Mouse (Mus musculus) thymus, postnatal 25 days (tissue): Measurements from ENCODE around the gene Cacng2.
"Not testable (repeated sequence)": the region's sequence is repeated elsewhere in the genome, so short reads cannot be mapped to it uniquely, and the experiment has no call there.

Experiments used
- DNase-seq: peaks from one replicate; pipeline ENCODE4 v3.0.0; 2022

The Cacng2 gene

DNA sequence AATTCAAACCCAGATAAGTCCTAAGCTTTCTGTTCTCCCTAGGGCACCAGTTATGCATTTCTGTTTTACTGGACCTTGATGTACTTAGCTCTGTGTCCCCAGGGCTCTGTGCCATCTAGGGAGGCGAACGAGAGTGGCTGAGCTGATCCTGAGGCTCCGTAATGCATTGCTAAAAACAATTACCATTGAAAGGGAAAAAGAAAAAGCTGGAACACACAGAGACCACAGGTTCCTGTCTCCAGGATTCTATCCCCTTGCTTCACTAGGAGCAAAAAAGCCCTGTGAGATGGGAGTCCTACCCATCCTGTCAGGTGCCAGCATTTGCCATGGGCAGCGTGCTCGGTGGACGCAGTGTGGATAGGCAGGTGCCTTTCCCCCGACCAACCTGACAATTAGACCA lies 38.4 kb downstream of the Cacng2 start:
- DNase-seq = no peak

DNA sequence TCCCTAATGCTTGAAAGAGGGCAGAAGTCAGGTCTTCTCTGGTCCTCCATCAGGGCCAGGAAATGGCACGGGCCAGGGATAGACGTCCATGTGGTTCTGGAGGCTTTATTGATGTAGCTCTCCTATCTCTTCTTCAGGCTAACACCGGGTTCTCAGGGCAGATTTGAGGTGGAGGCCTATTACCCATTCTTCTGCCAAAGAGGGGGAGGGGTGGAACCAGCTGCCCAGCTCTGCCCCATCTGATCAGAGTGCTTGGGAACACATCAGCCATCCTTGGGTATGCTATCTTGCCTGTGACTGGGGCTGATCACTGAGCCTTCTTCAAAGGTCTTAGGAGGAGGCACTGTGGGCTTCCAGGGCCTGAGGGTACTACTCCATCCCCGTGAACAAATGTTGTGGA lies 39.5 kb downstream of the Cacng2 start:
- no peak for DNase-seq

DNA sequence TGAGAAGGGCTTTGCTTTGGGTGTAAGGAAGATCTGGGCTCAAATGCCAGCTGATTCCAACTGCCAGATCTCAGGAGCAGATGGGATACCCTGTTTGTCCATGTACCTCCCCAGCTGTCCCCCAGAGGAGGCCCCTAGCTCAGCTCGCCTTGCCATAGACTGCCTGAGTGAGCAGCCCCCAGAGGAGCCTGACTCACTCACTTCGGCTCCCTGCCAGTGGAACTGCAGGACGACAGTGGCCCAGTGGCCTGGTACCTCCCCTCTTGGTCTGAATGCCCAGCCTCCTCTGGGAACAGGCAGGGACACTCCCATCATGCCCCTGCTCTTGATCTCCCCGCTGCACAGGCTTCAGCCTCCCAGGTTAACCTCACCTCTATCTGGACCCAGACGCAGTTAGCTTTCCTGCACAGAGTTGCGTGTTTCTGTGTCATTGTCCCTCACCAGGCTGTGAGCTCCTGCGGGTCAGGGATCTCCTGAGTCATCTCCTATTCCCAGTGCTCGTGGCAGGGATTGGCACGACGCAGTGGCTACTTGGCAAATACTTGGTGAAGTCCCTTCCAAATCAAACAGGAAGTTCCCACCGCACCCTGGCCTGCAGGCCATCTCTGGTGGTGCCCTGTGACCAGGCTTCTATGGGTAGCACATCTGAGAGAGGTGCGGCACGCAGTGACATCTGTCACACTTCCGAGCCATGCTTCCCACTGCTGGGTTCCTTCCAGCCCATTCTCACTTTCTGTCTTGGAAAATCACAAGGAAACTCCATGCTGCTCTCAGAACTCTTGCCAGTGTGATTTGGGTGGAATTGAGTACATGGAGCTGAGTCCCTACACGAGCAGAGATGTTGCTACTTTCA lies 40.8 kb downstream of the Cacng2 start:
- no peak for DNase-seq

DNA sequence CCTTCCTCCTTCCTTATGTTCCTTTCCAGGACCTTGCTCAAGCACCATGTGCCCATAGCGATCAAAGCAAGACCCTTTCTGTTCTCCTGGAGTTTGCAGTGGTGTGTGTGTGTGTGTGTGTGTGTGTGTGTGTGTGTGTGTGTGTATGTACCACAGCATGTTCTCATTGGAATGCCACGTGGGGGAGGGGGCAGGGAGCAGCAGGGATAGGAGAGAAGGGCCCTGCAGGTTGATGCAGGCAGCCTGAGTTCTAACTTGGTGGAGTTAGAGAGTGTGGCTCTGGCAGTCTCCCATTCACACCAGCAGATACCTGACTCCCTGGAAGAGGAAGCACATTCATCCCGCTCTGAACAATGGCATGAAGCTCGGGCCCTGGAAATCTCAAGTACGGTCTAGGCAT lies 41.6 kb downstream of the Cacng2 start:
- no peak for DNase-seq

DNA sequence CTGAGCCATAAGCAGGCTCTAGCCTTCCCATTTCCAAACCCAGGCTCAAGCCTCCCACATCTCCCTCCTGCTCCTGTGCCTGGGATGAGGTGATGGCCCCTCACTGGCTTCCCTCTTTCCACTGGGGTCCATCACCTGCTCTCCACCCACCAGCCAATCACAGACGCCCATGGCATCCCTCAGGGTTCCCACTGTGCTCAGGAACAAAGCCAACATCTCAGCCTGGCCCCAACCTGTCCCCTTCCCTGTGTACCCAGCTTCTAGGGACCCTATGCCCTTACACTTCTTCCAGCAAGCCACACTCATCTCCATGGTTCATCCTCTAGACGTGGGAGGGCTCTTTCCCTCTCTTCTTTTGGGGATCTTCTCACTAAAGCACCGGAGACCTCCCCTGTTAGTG lies 43.9 kb downstream of the Cacng2 start:
- DNase-seq = no peak

DNA sequence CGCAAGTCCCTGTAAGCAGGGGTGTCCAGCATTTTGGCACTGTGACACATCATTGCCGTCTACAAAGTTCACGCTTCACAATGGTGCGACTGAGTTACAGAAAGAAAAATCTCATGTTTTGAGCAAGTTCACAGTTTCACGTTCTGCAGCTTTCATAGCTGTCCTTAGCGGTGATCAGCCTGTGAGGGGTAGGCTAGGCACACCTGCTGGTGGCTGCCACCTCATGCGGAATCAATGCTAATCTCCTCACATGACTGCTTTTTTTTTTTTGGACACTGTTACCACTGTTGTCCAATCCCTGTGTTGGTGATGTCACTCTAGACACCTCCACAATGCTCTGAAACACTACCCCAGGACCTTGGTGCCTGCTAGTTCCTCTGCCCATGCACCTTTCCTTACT lies 46.7 kb downstream of the Cacng2 start:
- no peak for DNase-seq

DNA sequence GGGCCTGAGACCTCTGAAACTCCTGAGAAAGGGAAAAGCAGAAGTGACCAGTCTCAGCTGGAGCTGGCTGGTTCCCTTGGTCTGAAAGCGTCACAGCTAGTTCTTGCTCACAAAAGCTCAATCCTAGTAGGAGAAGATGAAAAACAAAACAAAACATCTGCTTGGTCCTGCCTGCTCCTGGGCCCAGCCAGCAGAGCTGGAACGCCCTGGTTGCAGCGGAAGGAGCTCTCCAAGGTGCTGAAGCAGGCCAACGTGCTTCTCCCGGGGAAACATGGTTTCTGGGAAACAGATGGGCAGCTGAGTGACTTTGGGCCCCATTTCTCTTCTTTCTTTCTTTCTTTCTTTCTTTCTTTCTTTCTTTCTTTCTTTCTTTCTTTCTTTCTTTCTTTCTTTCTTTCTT lies 53.4 kb downstream of the Cacng2 start:
- peak; percentile 40 for DNase-seq

DNA sequence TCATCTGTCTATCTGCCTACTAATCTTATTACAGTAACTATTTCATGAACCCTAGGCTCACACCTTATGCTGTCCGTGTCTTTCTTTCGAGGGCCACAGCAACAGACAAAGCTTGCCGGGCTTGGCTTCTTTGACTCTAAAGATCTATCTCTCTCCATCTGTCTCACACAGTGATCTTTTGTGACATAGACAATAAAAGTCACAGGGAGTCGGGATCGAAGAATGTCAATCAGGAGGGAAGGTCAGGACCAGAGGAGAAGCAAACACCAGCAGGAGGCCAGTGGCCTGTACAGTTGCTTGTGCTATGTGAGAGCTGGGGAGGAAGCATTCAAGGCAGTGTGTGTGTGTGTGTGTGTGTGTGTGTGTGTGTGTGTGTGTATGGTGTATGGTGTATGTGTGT lies 54.3 kb downstream of the Cacng2 start:
- no peak for DNase-seq

DNA sequence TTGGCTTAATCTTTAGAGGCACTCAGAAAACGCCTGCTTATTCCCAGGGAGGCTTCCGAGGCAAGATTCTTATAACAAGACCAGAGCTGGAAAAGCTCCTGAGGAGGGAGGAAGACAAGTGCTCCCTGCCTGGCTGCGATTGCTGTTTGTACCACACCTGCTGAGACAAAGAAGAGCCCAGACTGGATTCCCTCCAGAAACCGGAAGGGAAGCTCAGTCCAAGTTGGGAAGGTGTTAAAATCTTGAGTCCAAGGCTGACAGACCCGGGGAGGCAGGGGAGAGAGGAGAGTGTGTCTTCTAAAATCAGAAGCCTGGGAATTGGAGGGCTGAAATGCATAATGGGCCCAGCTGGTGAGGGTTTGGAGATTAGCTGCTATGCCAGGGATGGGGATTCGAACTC lies 55.5 kb downstream of the Cacng2 start:
- no peak for DNase-seq

DNA sequence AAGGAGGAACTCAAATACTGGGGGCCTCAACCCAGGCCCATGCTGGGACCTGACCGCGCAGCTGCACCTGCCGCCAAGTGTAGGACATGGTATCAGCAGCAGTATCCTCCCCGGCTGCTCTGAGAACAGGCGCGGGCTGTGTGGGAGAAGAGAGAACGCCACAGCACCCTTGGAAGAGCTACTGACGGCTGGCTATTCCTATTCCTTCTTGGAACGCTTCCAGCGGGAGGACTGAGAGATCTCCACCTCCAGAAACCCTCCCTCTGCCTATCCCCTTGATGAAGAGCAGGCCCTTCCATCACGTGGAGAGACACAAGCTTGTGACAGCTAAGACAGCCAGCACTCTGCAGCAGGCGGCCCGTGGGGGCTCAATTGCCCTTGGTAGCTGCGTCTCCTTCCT lies 57.4 kb downstream of the Cacng2 start:
- no peak for DNase-seq

DNA sequence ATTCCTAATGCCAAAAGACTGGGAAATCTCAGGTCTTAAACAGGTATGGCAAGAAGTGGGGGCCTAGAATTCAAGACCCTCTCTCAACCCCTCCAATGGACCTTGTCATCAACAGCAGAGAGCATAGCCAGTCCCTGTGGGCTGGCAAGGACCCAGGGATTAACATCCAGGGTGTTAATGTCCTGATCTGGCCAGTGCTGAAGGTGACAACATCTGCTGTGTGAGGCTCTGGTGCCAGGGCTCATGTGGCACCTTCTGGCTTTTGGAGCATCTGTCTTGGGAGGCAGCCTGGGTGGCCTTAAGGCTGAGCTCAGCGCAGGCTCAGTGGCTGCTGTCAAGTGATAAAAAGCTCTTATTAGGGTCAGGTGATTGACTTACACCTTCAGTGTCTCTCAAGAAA lies 62.9 kb downstream of the Cacng2 start:
- no peak for DNase-seq

DNA sequence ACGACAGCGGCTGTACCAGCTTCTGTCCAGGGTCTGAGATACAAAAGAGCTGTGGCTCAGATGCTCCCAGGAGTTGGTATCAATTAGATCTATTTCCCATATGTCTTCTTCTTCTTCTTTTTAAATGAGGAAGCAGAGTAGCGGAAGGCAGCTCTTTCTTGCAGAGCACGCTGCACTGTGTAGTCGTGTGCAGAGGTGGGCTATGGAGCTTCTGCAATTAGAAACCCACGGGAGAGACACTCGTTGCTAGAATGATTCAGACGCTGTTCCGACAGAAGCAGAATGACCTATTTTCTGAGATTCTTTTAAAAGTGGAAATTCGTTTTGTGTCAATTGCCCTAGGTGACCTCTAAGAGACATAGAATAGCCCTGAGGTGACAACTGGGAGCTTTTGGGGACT lies 69.1 kb downstream of the Cacng2 start:
- no peak for DNase-seq

DNA sequence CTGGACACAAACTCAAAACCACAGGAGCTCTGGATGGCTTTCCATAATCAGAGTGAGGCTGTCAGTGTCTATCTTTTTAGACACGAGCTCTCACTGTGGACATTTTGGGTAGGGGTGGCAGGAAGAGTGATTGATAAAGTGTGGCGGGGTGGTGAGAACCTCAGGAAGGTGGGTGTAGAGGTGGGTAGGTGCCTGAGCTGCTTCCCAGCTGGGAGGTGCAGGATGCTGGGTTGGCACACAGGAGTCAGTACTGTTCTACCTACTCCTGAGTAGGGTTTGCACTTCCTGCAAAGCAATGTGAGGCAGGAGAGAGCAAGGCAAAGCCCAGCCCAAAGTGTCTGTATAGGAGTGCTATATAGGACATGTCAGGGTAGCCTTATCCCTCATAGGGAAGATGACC lies 69.9 kb downstream of the Cacng2 start:
- DNase-seq = no peak

DNA sequence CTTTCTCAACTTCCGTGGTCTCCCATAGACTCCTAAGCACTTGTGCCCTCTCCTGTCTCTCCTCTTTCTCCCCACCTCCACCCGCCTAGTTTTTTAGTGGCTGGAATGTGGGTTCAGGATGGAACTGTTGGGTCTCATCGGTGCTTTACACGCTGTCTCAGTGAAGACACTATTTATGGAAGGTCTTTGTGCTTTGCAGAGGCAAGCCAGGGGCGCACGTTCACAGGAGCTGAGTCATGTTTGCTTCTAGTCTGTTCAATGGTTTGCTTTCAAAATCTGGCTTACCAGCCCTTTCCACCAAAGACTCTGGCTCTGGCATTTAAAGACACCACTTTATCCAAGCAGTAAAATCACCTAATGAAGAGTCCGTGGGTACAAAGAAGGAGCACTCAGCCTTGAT lies 74.0 kb downstream of the Cacng2 start:
- no peak for DNase-seq

DNA sequence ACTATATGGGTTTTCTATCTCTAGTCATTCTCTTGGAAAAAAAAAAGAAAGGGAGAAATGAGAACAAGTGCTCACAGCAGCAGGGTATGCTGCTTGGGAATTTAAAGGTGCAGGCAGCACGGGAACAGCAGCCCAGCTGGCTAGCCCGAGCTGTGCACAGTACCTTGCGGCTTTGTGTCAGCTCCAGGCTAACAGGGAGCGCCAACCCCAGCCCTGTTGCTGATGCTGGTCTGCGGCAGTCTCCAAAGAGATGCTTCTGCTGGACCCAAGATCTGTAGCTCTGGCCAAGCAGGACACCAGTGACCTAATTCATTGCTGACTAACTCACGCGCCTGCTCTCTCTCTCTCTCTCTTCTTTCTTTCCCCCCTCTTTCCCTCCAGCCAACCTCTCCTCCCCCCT lies 74.5 kb downstream of the Cacng2 start:
- no peak for DNase-seq

DNA sequence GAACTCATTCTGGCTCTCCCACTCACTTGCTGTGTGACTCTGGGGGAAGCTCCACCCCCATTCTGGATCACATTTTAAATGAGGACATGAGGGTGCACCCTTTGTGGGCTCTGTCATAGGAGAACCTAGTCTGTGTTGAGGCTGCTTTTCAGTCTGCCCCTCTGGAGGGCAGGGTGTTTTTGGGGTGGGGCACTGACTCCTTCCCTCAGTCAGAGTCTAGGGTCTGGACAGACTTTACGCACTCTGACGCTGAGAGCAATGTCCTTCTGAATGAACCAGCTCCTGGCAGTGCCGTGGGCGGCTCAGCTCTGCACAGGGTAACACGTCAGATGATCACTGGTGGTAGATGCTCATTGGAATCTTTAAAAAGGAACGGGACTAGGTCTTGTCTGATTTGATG lies 75.0 kb downstream of the Cacng2 start:
- DNase-seq = no peak

DNA sequence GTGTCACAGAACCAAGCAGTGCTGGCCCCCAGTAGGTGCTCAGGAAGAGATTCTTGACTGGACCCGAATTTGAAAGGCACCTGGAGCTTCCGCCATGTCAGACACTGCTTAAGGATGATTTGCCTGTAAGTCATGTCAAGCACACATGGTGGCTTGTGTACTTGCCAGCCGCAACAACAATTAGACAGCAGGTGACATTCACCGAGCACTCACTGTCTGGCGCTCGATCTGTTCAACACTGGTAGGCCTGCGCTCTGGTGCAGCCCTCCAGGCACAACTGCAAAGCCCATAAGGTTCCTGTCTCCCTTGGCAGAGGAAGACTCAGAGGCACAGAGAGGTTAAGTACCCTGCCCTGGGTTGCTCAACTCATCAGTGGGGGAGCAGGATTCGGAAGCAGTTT lies 77.1 kb downstream of the Cacng2 start:
- DNase-seq = no peak

DNA sequence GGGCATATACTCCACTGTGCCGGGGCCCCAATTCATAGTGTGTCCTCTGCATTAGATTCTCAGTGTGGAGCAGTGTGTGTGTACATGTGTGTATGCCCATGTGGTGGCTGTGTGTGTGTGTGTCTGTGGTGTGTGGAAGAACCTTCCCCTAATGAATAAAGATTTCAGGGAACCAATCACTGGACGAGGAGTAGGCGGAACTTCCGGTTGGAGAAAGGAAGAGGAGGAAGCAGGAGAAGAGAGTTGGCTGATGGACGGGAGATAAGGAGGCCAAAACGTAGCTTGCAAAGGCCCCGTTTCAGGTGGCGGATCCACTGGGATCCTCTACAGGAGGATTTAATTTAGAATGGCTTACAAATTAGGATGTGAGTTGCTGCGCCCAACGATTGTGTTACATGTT lies 82.2 kb downstream of the Cacng2 start:
- DNase-seq = no peak

DNA sequence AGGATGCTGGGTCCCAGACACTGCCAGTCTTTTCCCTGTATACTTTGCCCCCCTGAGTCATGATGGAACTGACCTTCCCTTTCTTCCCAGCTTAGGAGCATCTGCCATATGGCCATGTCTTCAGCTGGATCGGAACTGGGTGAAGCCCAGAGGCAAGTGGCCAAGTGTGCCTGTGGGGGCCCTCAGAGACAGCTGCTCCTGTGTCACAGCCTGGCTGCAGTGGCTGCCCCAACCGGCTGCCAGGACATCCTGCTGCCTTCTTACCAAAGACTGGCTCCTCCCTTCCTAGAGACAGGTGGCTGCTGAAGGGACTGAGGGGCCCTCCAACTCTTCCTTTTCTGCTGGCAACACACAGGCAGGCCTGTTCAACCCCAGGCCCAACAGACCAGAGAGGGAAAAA lies 83.2 kb downstream of the Cacng2 start:
- no peak for DNase-seq

DNA sequence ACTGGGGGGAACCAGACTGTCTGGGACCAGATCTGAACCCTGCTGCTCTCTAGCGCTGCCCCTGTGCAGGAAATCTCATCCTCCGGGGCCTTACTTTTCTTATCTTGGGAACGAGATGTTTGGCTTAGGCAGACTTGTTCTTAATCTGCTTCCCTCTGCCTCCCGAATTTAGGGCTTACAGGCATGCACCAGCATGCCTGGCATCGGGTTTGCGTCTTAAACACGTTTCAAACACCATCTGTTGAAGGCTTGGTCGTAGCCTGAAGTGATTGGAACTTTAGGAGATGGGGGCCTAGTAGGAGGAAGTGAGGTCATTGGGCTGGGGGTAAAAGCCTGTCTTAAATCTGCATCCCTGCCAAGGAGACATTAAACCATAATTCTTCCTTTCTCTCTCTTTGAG lies 89.9 kb downstream of the Cacng2 start:
- DNase-seq = no peak

DNA sequence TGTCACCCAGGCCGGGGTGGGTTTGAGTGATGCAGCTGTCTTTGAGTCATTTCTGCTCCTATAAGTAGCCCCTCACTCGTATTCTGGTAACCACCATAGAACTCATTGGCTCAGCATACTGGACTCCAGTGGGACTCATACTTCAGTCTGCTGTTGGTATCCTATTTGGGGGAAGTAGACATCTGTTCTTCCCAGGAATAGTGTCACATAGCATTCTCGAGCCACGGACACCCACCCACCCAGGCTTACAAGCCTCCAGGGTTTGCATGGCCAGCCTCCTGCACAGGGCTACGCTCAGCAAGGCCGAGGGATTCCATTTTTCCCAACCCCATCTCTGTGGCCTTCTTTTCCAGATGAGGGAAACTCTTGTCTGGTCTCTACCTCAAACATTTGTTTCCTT lies 93.3 kb downstream of the Cacng2 start:
- DNase-seq = no peak

DNA sequence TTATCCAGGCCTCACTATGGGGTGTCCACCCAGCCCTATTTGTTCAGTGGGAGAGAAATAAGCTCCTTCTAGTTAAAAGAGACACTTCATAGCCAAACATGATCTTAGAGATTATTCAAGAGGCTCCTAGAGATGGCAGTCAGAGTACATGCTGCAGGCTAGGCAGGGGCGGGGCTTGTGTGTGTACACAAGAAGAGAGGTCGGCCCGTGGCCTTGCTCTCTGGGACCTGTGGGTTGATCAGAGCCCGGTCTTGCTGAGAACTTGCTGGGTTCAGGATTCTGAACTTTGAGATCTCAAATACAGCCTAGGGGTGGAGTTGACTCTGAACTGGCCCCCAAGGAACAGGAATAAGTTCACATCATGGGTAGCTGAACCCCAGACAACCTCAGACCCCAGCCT lies 95.6 kb downstream of the Cacng2 start:
- no peak for DNase-seq

DNA sequence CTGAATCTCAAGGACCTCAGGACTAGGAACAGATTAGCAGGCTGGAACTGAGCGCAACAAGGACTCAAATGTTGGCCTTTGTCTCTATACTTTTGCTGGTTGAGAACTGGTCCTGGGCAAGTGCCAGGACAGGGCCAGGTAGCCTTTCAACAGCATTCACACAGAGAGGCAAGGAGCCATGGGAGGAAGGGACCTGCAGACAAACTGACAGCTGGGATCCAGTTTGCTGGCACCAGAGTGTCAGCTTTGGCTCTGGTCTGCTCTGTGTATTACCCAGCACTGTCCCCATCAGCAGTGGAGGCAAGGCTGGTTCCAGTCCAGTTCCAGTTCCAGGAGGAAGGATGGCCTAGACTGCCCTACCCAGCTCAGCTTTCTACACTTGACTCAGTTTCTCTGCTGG lies 105.8 kb downstream of the Cacng2 start:
- no peak for DNase-seq

DNA sequence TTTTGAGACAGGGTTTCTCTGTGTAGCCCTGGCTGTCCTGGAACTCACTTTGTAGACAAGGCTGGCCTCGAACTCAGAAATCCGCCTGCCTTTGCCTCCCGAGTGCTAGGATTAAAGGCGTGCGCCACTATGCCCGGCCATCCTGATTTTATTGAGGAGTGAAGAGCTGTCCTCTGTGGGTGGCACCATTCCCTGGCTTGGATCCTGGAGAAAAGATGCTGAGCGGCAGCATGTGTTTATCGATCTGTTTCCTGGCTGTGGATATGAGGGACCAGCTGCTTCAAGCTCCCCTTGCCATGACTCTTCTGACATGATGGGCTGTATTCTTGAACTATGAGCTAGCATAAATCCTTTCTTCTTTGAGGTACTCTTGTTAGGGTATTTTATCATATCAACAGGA lies 111.6 kb downstream of the Cacng2 start:
- DNase-seq = not testable (repeated sequence)

DNA sequence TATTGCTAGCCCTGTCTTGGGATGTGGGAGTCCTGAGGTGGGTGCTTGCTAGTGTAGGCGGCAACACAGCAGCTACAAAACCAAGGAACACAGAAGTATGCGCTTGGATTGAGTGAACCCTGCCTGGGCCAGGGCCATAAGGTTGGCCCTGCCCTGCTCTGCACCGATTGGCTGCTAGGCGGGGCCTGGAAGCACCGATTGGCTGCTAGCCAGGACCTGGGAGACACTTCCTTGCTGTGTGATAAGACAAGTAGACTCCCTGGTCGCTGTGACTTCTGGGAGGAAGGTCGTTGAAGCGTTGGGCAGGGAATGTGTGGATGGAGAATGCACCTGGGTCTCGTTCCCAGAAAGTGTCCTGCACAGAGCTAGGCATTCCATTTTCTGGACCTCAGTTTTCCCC lies 115.9 kb downstream of the Cacng2 start:
- DNase-seq = no peak

DNA sequence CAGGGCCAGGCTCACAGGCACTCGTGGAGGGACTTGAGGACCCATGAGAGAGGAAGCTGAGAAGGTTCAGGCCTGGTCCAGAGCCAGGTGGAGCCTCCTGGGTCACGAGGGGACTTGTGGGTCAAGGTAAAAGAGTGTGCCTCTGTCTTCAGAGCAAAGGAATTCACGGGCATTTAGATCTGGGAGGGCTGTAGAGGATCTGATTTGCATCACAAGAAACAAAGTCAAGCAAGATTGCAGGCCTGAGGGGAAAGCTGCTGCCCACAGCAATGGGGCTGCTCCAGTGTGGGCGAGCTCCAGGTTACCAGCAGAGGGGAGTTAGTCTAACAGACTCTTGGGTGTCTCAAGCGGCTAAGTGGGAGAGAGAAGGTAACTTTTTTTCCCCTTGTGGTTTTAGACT lies 118.4 kb downstream of the Cacng2 start:
- DNase-seq = no peak
